Mouse (Mus musculus) midbrain, postnatal 0 days (tissue): ENCODE data around the gene Trappc13. TPM values are rescaled to one million over a fixed set of nuclear protein-coding genes. Genes with fewer than 3 reads are reported as not detected.
"Not testable (repeated sequence)": the region's sequence is repeated elsewhere in the genome, so short reads cannot be mapped to it uniquely, and the experiment has no call there.

Experiments
- ATAC-seq: fragments of 200-750 bp; cut with Nextera tagmentation; 2 replicates; pipeline ENCODE4 v1.8.0; 2017; ENCODE audit warnings: moderate number of reproducible peaks, mild to moderate bottlenecking, moderate TSS enrichment, moderate library complexity; ENCODE audit not compliant: low FRiP score
- DNase-seq: peaks from one replicate; pipeline ENCODE4 v3.0.0-alpha.2; 2015; ENCODE audit warnings: low spot score
- H3K27ac ChIP-seq: fragments of 300-500 bp; sonication (generic); 2 replicates; pipeline ENCODE4 v1.5.1; 2014; ENCODE audit warnings: low read depth, mild to moderate bottlenecking, low read length, mixed read lengths
- H3K27me3 ChIP-seq: fragments of 300-500 bp; sonication (generic); 2 replicates; pipeline ENCODE4 v1.6.1; 2014; ENCODE audit warnings: low read length, control low read depth, mixed read lengths; ENCODE audit not compliant: insufficient read depth
- H3K36me3 ChIP-seq: fragments of 300-500 bp; sonication (generic); 2 replicates; pipeline ENCODE4 v1.6.1; 2014; ENCODE audit warnings: low read length, control low read depth, mixed read lengths; ENCODE audit not compliant: insufficient read depth
- H3K4me1 ChIP-seq: fragments of 300-500 bp; sonication (generic); 2 replicates; pipeline ENCODE4 v1.6.1; 2014; ENCODE audit warnings: mild to moderate bottlenecking, control low read depth, antibody characterized with exemption, low read length, mixed read lengths; ENCODE audit not compliant: insufficient read depth
- H3K4me2 ChIP-seq: fragments of 300-500 bp; sonication (generic); 2 replicates; pipeline ENCODE4 v1.6.1; 2014; ENCODE audit warnings: low read depth, mild to moderate bottlenecking, low read length, mixed read lengths; ENCODE audit not compliant: poor library complexity, severe bottlenecking
- H3K4me3 ChIP-seq: fragments of 300-500 bp; sonication (generic); 2 replicates; pipeline ENCODE4 v1.5.1; 2014; ENCODE audit warnings: low read depth, mild to moderate bottlenecking, low read length, moderate library complexity
- H3K9ac ChIP-seq: fragments of 300-500 bp; sonication (generic); replicated peaks from 2 replicates; pipeline ENCODE4 v1.6.1; 2014; ENCODE audit warnings: mild to moderate bottlenecking, low read length, moderate library complexity, mixed read lengths; ENCODE audit not compliant: poor library complexity, severe bottlenecking
- H3K9me3 ChIP-seq: fragments of 300-500 bp; sonication (generic); 2 replicates; pipeline ENCODE4 v1.6.1; 2016; ENCODE audit warnings: low read length, control low read depth
- CTCF ChIP-seq: IDR thresholded peaks from 2 replicates; pipeline ENCODE4 v1.5.1; 2016; ENCODE audit warnings: antibody characterized with exemption, mild to moderate bottlenecking
- WGBS: fragments of 180-500 bp; shearing (Covaris S2); extraction: QIAGEN DNeasy Blood & Tissue Kit; methylation state at CpG from one replicate; pipeline ENCODE4 v1.1.7; 2014; 5-methylcytosine and 5-hydroxymethylcytosine counted together
- polyA plus RNA-seq: library from polyadenylated mRNA; unstranded; fragments of >200 nt; fragmentation: Nextera tagmentation; extraction: Ambion mirVana; gene quantifications from 2 replicates; pipeline ENCODE4 v1.2.1, GENCODE M21; 2015
- total RNA-seq: library from RNA; depleted of rRNA; stranded (reverse); fragments of >200 nt; gene quantifications from 2 replicates; pipeline ENCODE4 v1.2.3, GENCODE M21; 2014; rRNA removed

Trappc13 gene
- total RNA-seq (35.1 and 41.9 TPM in 2 replicates), polyA plus RNA-seq (45.1 and 46.2 TPM in 2 replicates)

GRCm38 (mm10) chr13:104177796-104178649 lies at the start of gene Trappc13:
Gene Trappc13 (minus strand): TSS chr13:104178469.
- H3K27me3 ChIP-seq = no peaks in the 10 kb centered on the region
- peak; percentile 89 for DNase-seq
- TF ChIP-seq CTCF = no peak; the same call in 1 of the 2 replicates
- peak within 1 kb of the TSS; percentile 96 for H3K4me3 ChIP-seq
- no peaks in the 10 kb centered on the region for H3K36me3 ChIP-seq
- ATAC-seq = peak; percentile 91
- peak within 1 kb of the TSS; percentile 88 for H3K9ac ChIP-seq
- H3K4me1 ChIP-seq = no peaks in the 10 kb centered on the region
- no peaks in the 10 kb centered on the region for H3K9me3 ChIP-seq
- WGBS = under 1% methylated on average over 32 of the region's 32 CpGs
- peak within 1 kb of the TSS; percentile 72 for H3K4me2 ChIP-seq
- peak within 1 kb of the TSS; percentile 78 for H3K27ac ChIP-seq

DNA sequence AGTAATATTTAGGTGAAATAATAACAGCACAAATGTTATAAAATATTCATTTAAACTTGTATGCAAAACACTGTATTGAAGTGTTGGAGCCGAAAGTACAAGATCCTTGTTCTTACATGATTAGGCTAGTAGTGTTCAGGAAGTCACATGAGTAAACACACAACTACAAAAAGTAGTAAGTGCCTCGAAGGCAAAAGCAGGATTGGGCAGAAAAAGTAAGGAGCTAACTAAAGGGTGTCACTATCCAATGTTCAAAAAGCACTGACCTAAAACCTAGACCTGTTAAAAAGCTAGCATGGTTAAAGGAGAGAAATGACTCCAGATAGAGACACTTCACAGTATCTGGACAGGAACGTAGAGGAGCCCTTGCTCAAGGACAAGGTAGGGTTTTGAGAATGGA lies 49.2 kb upstream of the Trappc13 start:
- Histone ChIP-seq H3K27ac (no peak overlapping the region), H3K4me3 (peak overlapping the region; percentile 69), H3K9ac (no peak overlapping the region), H3K4me1 (peaks cover 3% of the 10 kb centered on the region; the same call in 1 of the 2 replicates), H3K4me2 (peak overlapping the region; percentile 71), H3K36me3 (0 out of 2 replicates have a peak, but pooled peaks cover 3% of the 10 kb centered on the region), H3K9me3 (no peaks in the 10 kb centered on the region), H3K27me3 (no peaks in the 10 kb centered on the region)
- TF ChIP-seq CTCF = no peak
- 69% methylated on average over 3 of the region's 3 CpGs for WGBS
- no peak for DNase-seq
- ATAC-seq = no peak

DNA sequence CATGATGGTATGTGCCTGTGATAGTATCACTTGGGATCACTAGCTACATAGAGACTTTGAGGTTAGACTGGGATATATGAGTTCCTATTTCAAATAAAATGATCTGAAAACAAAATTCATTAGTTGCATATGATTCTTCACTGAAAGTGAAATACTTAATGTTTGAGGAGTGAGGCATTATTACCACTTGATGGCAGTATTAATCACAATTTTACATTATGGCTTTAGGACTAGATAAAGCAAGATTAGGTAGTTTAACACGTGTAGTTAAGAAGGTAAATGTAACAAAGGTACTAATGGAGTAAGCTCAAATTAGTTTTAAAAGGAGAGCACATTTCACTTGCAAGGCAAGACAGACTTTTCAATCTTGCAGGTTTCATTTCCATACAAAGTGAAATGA lies 26.0 kb upstream of the Trappc13 start:
- H3K27ac ChIP-seq = no peak overlapping the region
- no peaks in the 10 kb centered on the region for H3K4me1 ChIP-seq
- peaks cover 6% of the 10 kb centered on the region; the same call in 1 of the 2 replicates for H3K36me3 ChIP-seq
- H3K4me3 ChIP-seq = no peak overlapping the region
- H3K27me3 ChIP-seq = no peaks in the 10 kb centered on the region
- H3K4me2 ChIP-seq = no peak overlapping the region
- H3K9me3 ChIP-seq = no peaks in the 10 kb centered on the region
- TF ChIP-seq CTCF = peak; percentile 66
- ATAC-seq (no peak), DNase-seq (no peak)
- H3K9ac ChIP-seq = no peak overlapping the region
- WGBS = 44% methylated on average over 1 of the region's 1 CpGs

GRCm38 (mm10) chr13:104195891-104196290 lies 17.6 kb upstream of the Trappc13 start:
- H3K4me3 ChIP-seq, ATAC-seq, DNase-seq, H3K27me3 ChIP-seq, H3K27ac ChIP-seq, H3K4me1 ChIP-seq, H3K9me3 ChIP-seq, H3K9ac ChIP-seq, H3K4me2 ChIP-seq: not testable (repeated sequence)
- peaks cover 11% of the 10 kb centered on the region; the same call in 1 of the 2 replicates for H3K36me3 ChIP-seq

GRCm38 (mm10) chr13:104187357-104187756 lies 9.1 kb upstream of the Trappc13 start:
- Histone ChIP-seq H3K4me2 (no peak overlapping the region), H3K27ac (no peak overlapping the region), H3K27me3 (no peaks in the 10 kb centered on the region), H3K9me3 (no peaks in the 10 kb centered on the region), H3K4me1 (no peaks in the 10 kb centered on the region), H3K36me3 (peaks cover 15% of the 10 kb centered on the region; the same call in 1 of the 2 replicates), H3K4me3 (no peak overlapping the region), H3K9ac (no peak overlapping the region)
- DNase-seq (no peak), ATAC-seq (no peak)
- TF ChIP-seq CTCF = no peak
- WGBS = 95% methylated on average over 4 of the region's 4 CpGs
